In the genomic region with DNA sequence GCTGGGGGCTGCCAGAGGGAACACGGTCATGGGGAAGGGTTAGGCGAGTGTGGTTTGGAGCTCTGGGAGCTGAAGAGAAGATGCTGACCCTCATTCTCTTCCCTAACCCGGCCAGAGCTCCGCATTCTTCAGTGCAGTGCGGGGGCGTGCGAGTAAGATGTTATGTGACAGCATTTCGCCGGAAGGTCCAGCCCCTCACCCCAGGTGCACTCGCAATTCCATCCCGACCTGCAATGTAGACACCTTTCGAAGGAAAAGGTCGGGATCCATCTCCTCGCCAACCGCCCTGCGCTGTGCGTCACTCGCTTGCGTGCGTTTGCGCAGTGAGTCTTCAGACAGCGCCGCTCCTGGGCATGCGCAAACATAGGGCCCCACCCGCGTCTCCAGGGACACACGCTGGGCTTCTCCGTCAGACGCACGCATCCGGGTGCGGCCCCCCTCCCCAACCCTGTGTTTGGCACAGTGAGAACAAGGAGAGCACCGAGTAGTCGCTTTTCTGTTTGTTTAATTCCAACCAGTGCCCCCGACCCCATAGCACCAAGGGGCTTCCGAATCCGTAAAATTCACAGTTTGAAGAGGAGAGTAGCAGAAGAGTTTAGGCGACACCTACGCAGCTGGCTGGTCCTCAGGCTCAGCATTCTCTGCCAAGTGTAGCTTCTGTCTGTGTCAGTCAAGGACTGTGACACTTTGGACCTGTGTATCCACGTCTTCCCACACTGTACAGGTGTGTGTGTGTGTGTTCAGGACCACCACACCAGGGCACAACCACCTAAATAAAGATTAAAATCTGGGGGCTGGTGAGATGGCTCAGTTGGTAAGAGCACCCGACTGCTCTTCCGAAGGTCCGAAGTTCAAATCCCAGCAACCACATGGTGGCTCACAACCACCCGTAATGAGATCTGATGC, we compare ENCODE assay signal across 8 mouse cellular contexts. TPM values are rescaled to one million over a fixed set of nuclear protein-coding genes. Genes with fewer than 3 reads are reported as not detected.
A peak's percentile ranks its signal among the peaks of the same experiment; 100 is the strongest.
DNase-seq lines count a peak whose midpoint lies in the region; ATAC-seq and TF ChIP-seq lines count a peak whose summit lies in the region.

A gene (minus strand): TSS at position 314 of the 906 bp plus-strand sequence.

- DNase-seq in MEL (ENCODE audit: low read depth, low spot score): peak; percentile 97
- peak; percentile 96 to 97 for DNase-seq in cerebellum, adult 2 months
- peak; percentile 89 for DNase-seq in forelimb bud, embryonic 11.5 days (ENCODE audit: low read depth, low spot score)
- peak; percentile 97 for DNase-seq in layer of hippocampus, adult 9-11 months
- DNase-seq in lung, postnatal 0 days (ENCODE audit: low spot score): peak; percentile 98
- DNase-seq in ovary, postnatal 14 days (ENCODE audit: low spot score): peak; percentile 95
- DNase-seq in thymus, postnatal 14 days: peak; percentile 98

- no peaks in the 10 kb centered on the region for H3K9me3 ChIP-seq in MEL (replicated peaks; ENCODE audit: insufficient read depth, low read length)
- no peaks in the 10 kb centered on the region for H3K9me3 ChIP-seq in lung, postnatal 0 days (ENCODE audit: low read length)

- ATAC-seq in hematopoietic stem cell, adult 5-6 weeks (replicated peaks in 1 of 2; ENCODE audit: insufficient read depth in 1 of 2, low FRiP score in 2 of 2, low TSS enrichment in 1 of 2, low read depth in 1 of 2, poor library complexity in 2 of 2, severe bottlenecking in 2 of 2): peak; percentile 88 to 94
- ATAC-seq in lung, postnatal 0 days: peak; percentile 93

- TF ChIP-seq CTCF in MEL (IDR thresholded peaks at IDR 0.05 in 2 of 3, conservative IDR thresholded peaks at IDR 0.05 in 1 of 3; ENCODE audit: control insufficient read depth in 1 of 3, insufficient read depth in 1 of 3, low read depth in 2 of 3, low read length in 3 of 3, poor library complexity in 1 of 3, severe bottlenecking in 1 of 3): 0 out of 6 replicates have a peak, but pooled peaks of 1 of the 3 experiments have one; percentile 0
- TF ChIP-seq CTCF in cerebellum, adult 2 months (IDR thresholded peaks at IDR 0.05; ENCODE audit: borderline replicate concordance, insufficient read depth, low read depth, low read length): no peak; the same call in 1 of the 2 replicates
- peak; percentile 53 for TF ChIP-seq CTCF in lung, postnatal 0 days (IDR thresholded peaks at IDR 0.05)

- peak within 1 kb of the TSS; percentile 53 for H3K27ac ChIP-seq in MEL (ENCODE audit: control insufficient read depth, low read depth, low read length)
- peak within 1 kb of the TSS; percentile 90 for H3K27ac ChIP-seq in cerebellum, adult 2 months (ENCODE audit: insufficient read depth, low read length)
- peak within 1 kb of the TSS; percentile 74 for H3K27ac ChIP-seq in lung, postnatal 0 days (ENCODE audit: low read length)

- H3K4me1 ChIP-seq in MEL (ENCODE audit: control insufficient read depth in 1 of 2, insufficient read depth in 2 of 2, low read length in 2 of 2): peaks cover 0 to 7% of the 10 kb centered on the region in 2 experiments; a peak in 1 of 4 replicates
- peaks cover 12% of the 10 kb centered on the region for H3K4me1 ChIP-seq in cerebellum, adult 2 months (ENCODE audit: control insufficient read depth, insufficient read depth, low read length)
- H3K4me1 ChIP-seq in lung, postnatal 0 days (ENCODE audit: insufficient read depth, low read depth, low read length): peaks cover 11% of the 10 kb centered on the region; the same call in 1 of the 2 replicates

- H3K36me3 ChIP-seq in MEL (ENCODE audit: control insufficient read depth in 1 of 2, insufficient read depth in 2 of 2, low read length in 2 of 2): no peaks in the 10 kb centered on the region; a peak in 2 of 4 replicates
- no peaks in the 10 kb centered on the region for H3K36me3 ChIP-seq in lung, postnatal 0 days (ENCODE audit: insufficient read depth, low read length)

- H3K4me2 ChIP-seq in lung, postnatal 0 days (replicated peaks; ENCODE audit: low read depth, low read length): peak within 1 kb of the TSS; percentile 88

- H3K9ac ChIP-seq in MEL (ENCODE audit: control insufficient read depth, low read depth, low read length, poor library complexity, severe bottlenecking): peak within 1 kb of the TSS; percentile 87
- peak within 1 kb of the TSS; percentile 43 for H3K9ac ChIP-seq in lung, postnatal 0 days (replicated peaks; ENCODE audit: low read depth)

- H3K27me3 ChIP-seq in MEL (ENCODE audit: control insufficient read depth in 1 of 2, insufficient read depth in 2 of 2, low read length in 2 of 2): no peaks in the 10 kb centered on the region
- no peaks in the 10 kb centered on the region for H3K27me3 ChIP-seq in cerebellum, adult 2 months (ENCODE audit: control insufficient read depth, insufficient read depth, low read length)
- no peaks in the 10 kb centered on the region for H3K27me3 ChIP-seq in lung, postnatal 0 days (replicated peaks; ENCODE audit: insufficient read depth, low read length)

- TF ChIP-seq EP300 in MEL (IDR thresholded peaks at IDR 0.05; ENCODE audit: low read depth in 1 of 2, low read length in 2 of 2): no peak
- TF ChIP-seq EP300 in lung, postnatal 0 days (IDR thresholded peaks at IDR 0.05): no peak

- peak within 1 kb of the TSS; percentile 76 to 84 for H3K4me3 ChIP-seq in MEL (ENCODE audit: control insufficient read depth in 1 of 2, insufficient read depth in 1 of 2, low read depth in 2 of 2, low read length in 2 of 2)
- peak within 1 kb of the TSS; percentile 62 for H3K4me3 ChIP-seq in cerebellum, adult 2 months (replicated peaks; ENCODE audit: insufficient read depth, low read depth, low read length)
- peak within 1 kb of the TSS; percentile 69 for H3K4me3 ChIP-seq in lung, postnatal 0 days (ENCODE audit: low read depth, low read length)

- H3K79me2 ChIP-seq in MEL (ENCODE audit: control insufficient read depth, insufficient read depth, low read length, poor library complexity): peaks cover 4% of the 10 kb centered on the region; the same call in 1 of the 2 replicates

- peak; percentile 82 to 97 for TF ChIP-seq POLR2A in MEL (IDR thresholded peaks at IDR 0.05; ENCODE audit: control insufficient read depth in 1 of 2, insufficient read depth in 1 of 2, low read depth in 1 of 2, low read length in 2 of 2, poor library complexity in 1 of 2)
- peak; percentile 97 for TF ChIP-seq POLR2A in cerebellum, adult 2 months (IDR thresholded peaks at IDR 0.05; ENCODE audit: borderline replicate concordance, insufficient read depth, low read length)

- WGBS in cerebellum, adult 2 months: 2% methylated on average over 44 of the region's 44 CpGs
- 4% methylated on average over 43 of the region's 44 CpGs for WGBS in lung, postnatal 0 days

- TF ChIP-seq RAD21 in MEL (IDR thresholded peaks at IDR 0.05; ENCODE audit: low read depth, low read length): no peak

TF ChIP-seq in MEL, 35 proteins besides CTCF, POLR2A, EP300 and RAD21:
- TF ChIP-seq ZMIZ1 (IDR thresholded peaks at IDR 0.05; ENCODE audit: low read depth, low read length): peak; percentile 90
- 0 out of 2 replicates have a peak, but pooled peaks have one; percentile 20 for TF ChIP-seq TBP (IDR thresholded peaks at IDR 0.05; ENCODE audit: low read depth, low read length)
- peak; percentile 84 for TF ChIP-seq HCFC1 (IDR thresholded peaks at IDR 0.05; ENCODE audit: low read depth, low read length)
- TF ChIP-seq ZKSCAN1 (IDR thresholded peaks at IDR 0.05; ENCODE audit: low read depth, low read length): peak; percentile 96
- TF ChIP-seq NRF1 (IDR thresholded peaks at IDR 0.05; ENCODE audit: insufficient read depth, low read depth, low read length, poor library complexity, severe bottlenecking): peak; percentile 95
- TF ChIP-seq NELFE (IDR thresholded peaks at IDR 0.05; ENCODE audit: low read depth, low read length): peak; percentile 95
- peak; percentile 49; the same call in 1 of the 2 replicates for TF ChIP-seq ETS1 (IDR thresholded peaks at IDR 0.05; ENCODE audit: low read depth, low read length)
- peak; percentile 83; the same call in 1 of the 2 replicates for TF ChIP-seq MAZ (IDR thresholded peaks at IDR 0.05; ENCODE audit: low read depth, low read length)
- no peak for TF ChIP-seq USF2 (IDR thresholded peaks at IDR 0.05; ENCODE audit: borderline replicate concordance in 1 of 2, insufficient read depth in 1 of 2, low read depth in 1 of 2, low read length in 2 of 2)
- no peak for TF ChIP-seq KAT2A (conservative IDR thresholded peaks at IDR 0.05; ENCODE audit: low read depth, low read length)
- peak; percentile 99 for TF ChIP-seq POLR2AphosphoS2 (IDR thresholded peaks at IDR 0.05; ENCODE audit: low read length)
- peak; percentile 72 for TF ChIP-seq ELF1 (IDR thresholded peaks at IDR 0.05; ENCODE audit: low read depth, low read length)
- TF ChIP-seq JUND (IDR thresholded peaks at IDR 0.05; ENCODE audit: low read depth, low read length): no peak
- TF ChIP-seq SIN3A (IDR thresholded peaks at IDR 0.05; ENCODE audit: low read length): peak; percentile 91
- TF ChIP-seq POLR2AphosphoS5 (IDR thresholded peaks at IDR 0.05; ENCODE audit: borderline replicate concordance, low read depth, low read length): peak; percentile 28; the same call in 1 of the 2 replicates
- 0 out of 2 replicates have a peak, but pooled peaks have one; percentile 26 for TF ChIP-seq MYB (IDR thresholded peaks at IDR 0.05; ENCODE audit: low read depth, low read length)
- peak; percentile 83 for TF ChIP-seq MXI1 (IDR thresholded peaks at IDR 0.05; ENCODE audit: low read depth, low read length)
- TF ChIP-seq CHD1 (IDR thresholded peaks at IDR 0.05; ENCODE audit: low read depth, low read length): no peak

RNA-seq across cellular contexts. Expression of the gene that starts here (rescaled TPM):
- 13.6 and 15.4 TPM in 2 replicates for total RNA-seq in MEL (2012; rRNA removed)
- polyA plus RNA-seq in MEL (2012; ENCODE audit: insufficient read depth in 1 of 2, insufficient read length in 2 of 2, low read depth in 1 of 2, low replicate concordance in 2 of 2, missing spikeins in 1 of 2): 10 to 100 TPM in 1 of 2 experiments, not detected in 1; 18.5 TPM
- polyA plus RNA-seq in cerebellum, adult 2 months (2012; rRNA removed): 37.1 and 40.6 TPM in 2 replicates
- total RNA-seq in hematopoietic stem cell, adult 5-6 weeks (2017): 11.4 and 25.6 TPM in 2 replicates
- polyA plus RNA-seq in lung, postnatal 0 days (2015; fragmentation: Nextera tagmentation; extraction: Ambion mirVana): 26.6 and 27.8 TPM in 2 replicates

Comparison
In these comparisons a context has a peak if more than half of its experiments do, and no peak if none do; other contexts are left out.
1. Peak in every context shown above with its lines: DNase-seq, ATAC-seq, H3K4me3 ChIP-seq and H3K27ac ChIP-seq.